Mouse (Mus musculus): ENCODE measurements around the gene Sirt6. TPM values are rescaled to one million over a fixed set of nuclear protein-coding genes. Genes with fewer than 3 reads are reported as not detected.

The Sirt6 gene
- total RNA-seq, 2 experiments from 2014 or later: 40.1 to 40.7 TPM

DNA sequence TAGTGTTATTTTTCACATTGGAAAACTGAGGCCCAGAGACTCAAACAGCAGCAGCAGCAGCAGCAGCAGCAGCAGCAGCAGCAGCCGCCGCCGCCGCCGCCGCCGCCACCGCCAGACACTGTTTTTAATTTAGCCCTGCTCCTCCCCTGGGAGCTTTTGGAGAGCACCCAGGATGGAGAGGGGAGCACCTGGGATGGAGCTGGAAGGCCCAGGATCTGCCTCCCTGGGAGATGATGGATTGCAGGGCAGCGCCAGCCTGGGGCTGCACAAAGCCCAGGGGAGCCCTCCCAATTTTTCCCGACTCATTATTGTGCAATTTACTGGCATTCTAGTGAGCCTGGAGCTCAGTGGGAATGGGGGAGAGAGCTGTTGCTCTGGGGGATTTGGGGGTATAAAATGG, 31.0 kb downstream of the Sirt6 start:
- DNase-seq (ENCODE audit: low spot score in 2 of 2): no peak

DNA sequence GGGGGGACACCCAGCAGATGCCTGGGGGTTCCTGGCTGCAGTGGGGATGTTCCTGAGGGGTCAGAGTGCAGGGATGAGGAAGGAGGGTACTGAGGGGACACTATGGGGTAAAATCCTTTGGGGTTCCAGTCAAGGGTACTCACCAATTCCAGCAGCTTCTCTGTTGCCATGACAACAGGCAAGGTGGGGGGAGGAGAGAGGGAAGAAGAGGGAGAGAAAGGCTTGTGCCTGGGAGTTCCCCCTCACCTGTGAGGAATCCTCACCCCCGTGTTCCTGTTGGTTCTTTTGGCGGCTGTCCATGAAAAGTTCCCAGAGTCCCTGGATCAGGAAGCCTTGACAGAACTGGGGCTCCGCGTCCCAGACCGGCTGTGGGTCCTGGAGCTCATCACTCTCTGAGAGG, 32.0 kb downstream of the Sirt6 start:
- DNase-seq (ENCODE audit: low spot score in 2 of 2): no peak

DNA sequence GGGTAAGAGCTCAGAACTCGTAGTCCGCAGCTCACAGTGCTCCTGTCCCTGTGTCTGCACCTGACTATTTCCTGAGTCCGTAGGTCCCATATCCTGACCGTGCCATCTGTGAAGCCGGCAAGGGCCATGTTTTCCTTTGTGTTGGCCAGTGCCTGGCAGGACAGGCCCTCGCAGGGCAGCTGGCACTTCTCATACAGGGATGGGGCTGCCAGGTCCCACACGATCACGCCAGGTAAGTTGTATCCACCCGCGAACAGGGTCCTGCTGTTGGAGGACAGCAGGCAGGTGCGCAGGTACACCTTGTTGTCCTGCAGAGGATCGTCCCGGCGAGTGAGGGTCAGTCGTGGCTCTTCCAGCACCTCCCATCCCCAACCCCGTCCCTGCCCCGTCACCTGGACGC, 33.7 kb downstream of the Sirt6 start:
- DNase-seq (ENCODE audit: low spot score in 2 of 2): no peak

DNA sequence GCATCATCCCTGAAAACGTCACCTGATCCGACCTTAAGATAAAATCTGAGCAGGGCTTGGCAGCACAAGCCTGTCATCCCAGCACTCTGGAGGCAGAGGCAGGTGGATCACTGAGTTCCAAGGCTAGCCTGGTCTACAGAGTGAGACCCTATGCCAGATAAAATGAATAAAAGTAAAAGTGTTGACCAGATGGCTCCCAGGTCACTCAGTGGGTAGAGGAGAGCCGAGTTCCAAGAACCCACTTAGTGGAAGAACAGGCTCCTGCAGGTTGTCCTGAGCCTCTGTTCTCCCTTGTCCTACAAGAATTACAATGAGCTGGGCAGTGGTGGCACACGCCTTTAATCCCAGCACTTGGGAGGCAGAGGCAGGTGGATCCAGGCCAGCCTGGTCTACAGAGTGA, 34.4 kb downstream of the Sirt6 start:
- DNase-seq (ENCODE audit: low spot score in 2 of 2): no peak

DNA sequence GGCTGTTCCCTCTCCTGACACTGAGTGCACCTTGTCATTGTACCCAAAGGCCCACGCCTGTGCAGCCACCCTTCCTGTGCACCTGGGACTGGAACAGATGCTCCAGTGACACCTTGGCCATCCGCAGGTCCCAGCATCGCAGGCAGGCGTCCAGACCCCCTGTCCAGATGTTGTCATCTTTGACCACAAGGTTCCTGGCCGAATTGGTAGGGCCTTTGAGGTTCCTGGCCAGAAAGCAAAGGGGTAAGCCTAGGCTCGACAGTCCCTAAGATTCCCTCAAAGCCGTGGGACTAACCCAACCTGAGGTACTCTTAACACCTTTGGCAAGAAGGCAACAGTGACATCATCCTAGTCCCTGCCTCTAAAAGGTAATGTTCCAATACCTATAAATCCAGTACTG, 35.0 kb downstream of the Sirt6 start:
- no peak for DNase-seq (ENCODE audit: low spot score in 2 of 2)

DNA sequence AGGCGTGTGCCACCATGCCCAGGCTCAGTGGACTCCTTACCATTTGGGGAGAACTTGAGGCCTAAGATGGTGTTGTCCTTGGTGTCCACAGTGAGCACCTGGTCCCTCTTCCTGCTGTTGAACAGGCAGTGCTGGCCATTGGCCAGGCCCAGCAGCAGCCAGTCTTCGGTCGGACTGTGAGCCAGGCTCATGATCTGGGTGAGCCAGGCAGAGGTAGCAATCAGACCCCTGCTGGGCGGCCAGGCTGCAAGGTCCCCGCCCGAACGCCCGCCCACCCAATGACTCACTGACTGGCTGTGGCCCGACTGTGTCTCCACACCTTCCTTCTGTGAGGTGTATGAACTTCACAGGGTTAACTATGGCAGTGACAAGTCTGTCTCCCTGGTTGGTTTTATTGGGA, 35.8 kb downstream of the Sirt6 start:
- DNase-seq (ENCODE audit: low spot score in 2 of 2): no peak

DNA sequence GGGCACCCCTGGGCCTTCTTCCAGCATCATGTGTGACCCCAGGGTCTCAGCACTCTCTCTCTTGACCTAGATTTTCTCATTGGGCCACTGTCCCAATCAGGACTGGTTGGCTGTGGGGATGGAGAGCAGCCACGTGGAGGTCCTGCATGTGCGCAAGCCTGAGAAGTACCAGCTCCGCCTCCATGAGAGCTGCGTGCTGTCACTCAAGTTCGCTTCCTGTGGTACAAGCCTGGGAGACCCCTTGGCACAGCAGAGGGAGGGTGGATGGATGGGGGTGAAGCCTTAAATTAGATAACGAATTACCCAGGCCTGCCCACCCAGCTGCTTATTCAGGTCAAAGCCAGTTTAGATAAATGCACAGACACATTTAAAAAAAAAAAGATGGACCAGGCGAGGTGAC, 38.9 kb downstream of the Sirt6 start:
- no peak for DNase-seq (ENCODE audit: low spot score in 2 of 2)

DNA sequence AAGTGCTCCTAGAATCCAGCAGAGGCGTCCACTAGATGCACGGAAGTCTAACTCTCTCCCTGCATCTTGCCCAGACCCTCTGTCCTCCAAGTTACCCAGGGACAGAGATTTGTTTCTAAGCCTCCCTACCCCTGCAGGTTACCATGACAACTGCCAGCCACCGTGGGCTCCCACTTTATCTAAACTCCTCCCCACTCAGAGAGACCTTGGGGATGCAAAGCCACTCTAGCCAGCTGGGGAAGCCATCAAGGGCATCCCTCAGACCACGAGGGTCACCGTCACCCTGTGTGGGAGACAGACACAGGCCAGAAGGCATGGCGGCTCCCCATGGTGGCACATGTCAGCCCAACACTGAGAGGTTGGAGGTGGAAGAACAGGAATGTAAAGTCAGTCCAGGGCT, 44.2 kb downstream of the Sirt6 start:
- DNase-seq (ENCODE audit: low spot score in 2 of 2): no peak

DNA sequence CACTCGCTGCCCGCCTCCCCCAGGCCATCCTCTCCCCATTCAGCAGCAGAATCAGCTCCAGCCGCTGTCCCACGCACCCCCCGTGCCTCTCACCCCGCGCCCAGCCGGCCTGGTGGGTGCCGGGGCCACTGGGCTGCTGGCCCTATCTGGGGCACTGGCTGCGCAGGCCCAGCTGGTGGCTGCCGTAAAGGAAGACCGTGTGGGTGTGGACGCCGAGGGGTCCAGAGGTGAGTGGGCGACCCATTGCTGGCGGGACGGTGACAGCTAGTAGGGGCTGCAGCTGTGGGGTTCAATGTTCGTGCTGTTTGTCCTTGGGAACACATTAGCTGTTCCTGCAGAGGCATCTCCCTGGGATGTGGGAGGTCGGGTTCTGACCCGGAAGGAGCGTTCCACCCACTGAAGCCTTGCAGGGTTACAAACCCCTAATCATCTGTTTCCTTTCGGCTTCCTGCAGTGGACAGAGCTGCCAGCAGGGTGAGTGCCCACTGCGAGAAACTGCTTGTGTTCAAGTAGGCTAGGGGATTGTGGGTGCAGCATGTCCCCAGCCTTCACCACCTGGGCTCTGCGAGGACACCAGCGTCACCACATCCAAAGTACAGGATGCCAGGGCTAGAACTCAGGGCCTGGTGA, 47.0 kb downstream of the Sirt6 start:
- no peak for DNase-seq (ENCODE audit: low spot score in 2 of 2)

DNA sequence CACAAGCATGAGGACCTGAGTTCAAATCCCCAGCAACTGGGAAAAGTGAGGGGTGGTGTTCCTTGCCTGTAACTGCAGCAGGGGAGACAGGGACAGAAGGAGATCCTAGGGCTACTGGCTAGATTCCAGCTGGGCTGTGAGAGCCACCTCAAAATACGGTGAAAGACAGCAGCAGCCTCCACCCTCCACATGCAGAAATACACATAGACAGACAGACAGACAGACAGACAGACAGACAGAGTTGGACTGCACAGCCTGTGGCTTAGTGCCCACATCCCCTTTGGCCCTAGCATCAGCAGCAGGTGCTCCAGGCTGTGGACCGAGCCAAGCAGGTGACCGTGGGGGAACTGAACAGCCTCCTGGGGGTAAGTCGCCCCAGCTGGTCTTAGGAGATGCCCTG, 47.6 kb downstream of the Sirt6 start:
- DNase-seq (ENCODE audit: low spot score in 2 of 2): no peak

DNA sequence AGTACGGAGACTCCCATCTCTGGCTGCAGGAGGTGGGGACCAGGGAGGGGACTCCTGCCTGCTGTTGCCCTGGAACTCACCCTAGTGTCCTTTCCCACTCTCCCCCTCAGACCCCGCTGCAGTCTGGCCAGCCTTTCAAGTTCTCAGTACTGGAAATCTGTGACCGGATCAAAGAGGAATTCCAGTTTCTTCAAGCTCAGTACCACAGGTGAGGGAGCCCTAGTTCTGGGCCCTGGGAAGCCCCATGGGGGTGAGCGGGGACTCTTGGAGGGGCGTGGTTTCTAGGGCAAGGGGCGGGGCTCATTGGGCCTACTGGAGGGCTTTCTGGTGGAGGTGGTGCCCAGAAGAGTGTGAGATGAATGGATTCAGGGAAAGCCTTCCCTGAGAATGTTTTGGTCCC, 51.9 kb downstream of the Sirt6 start:
- DNase-seq (ENCODE audit: low spot score in 2 of 2): no peak

DNA sequence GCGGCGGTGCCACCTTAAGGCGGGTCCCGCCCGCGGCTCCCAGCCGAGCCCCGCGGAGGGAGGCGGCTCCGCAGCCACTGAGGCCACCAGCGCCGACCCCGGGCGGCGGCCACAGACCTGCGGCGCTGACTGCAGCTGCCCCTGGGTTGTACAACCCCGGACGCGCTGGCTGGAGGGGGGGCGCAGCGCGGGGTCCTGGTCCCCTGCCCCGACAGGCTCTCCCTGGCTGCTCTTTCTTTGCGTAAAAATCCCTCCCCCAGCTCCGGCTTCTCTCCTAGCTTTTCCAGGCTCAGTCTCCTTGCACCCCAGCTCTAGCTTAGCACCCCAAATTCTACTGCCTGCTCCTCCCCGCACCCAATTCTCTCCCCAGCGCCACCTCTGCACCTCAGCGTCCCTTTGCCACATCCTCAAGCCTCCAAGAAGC, 52.4 kb downstream of the Sirt6 start:
- DNase-seq (ENCODE audit: low spot score in 2 of 2): no peak

DNA sequence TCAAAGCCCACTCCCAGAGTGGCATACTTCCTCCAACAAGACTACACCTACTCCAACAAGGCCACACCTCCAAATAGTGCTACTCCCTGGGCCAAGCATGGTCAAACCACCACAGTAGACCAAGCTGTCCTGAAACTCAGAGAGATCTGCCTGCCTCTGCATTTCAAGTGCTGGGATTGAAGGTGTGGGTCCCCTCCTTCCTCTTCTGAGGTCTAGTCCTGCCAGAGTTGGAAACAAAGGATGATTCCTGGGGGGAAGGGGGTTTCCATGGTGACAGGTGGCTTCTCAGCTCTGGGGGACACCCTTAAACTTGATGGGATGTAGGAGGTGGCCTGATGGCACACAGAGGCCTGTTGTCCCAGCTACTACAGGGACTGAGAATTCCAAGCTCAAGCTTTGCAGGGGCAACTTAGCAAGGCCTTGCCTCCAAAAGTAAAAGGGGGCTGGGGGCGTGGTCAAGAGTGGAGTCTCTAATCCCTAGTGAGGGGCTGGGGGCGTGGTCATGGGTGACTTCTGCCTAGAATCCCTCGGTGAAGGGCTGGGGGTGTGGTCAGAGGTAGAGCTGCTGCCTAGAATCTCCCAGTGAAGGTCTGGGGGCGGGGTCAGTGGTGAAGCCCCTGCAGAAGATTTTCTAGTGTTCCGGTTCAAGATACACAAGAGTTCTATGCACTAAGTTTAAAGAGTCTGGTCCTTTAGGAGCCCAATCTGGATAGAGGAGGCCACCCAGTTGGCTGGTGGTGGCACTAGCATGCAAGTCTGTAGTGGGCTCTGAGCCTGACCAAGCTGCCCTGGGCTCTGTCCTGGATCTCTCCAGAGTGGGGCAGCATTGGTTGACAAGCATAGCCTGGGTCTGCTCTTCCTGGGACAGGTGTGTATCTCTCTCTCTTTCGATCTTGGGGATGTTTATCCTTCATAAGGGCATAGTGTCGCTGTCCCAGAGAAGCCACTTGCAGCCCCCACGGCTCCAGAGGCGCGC, 53.2 kb downstream of the Sirt6 start, which contains the start of gene Tle2:
Tle2 (plus strand) TSS at position 481 of the 976 bp plus-strand sequence.
- DNase-seq (ENCODE audit: low spot score in 2 of 2): no peak

DNA sequence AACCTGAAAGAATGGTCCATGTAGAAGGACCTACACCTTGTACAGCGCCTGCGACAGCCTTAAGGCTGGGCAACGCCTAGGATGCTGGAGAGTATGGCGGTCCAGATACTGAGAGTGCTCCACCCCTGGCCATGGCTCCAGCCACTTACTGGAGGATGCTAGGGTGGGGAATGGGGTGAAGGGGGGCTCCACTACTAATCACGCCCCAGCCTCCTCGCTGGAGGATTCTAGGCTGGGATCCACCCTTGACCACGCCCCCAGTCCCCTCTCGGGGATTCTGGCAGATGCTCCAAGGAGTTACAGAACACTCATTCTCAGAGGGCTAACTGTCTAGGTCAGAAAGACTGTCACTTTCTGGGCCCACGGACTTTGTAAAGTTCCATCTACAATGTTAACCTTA, 54.6 kb downstream of the Sirt6 start:
- no peak for DNase-seq (ENCODE audit: low spot score in 2 of 2)

DNA sequence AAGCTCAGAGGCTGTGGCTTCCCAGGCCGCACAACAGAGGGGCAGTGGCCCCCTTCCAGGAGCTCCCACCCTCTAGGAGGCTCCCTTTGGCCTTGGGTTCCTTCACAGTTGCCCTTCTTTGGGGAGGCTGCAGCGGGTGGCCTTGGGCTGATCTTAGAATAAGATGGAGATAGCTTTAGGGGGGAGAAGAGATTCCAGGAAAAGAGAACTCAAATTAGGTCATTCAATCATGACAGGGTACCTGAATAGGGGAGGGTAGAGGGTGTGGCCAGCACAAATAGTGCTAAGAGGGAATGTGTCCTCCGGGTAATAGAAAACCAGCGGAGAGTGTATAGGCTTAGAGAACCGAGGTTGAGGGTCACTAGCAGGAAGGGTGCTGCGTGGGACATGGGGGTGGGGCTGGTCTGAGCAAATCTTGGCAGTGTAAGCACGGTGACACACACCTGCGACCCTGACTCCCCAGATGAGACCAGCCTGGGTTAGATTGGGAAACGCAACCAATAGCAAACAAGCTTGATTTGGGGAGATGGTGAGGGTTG, 55.4 kb downstream of the Sirt6 start:
- no peak for DNase-seq (ENCODE audit: low spot score in 2 of 2)

Other genes starting within 250 kb of the Sirt6 start
- gene Fzr1, start 249.3 kb downstream of the Sirt6 start, total RNA-seq (2021): 10 to 100 TPM; 69.1 to 70.7 TPM
- 10 to 100 TPM; 49.4 to 49.7 TPM for gene Dohh, start 243.4 kb downstream of the Sirt6 start, total RNA-seq (2021)
- 1 to 10 TPM; 1.7 to 1.8 TPM for gene Gm48551, start 243.3 kb downstream of the Sirt6 start, total RNA-seq (2021)
- gene Gm48552, start 238.8 kb downstream of the Sirt6 start, total RNA-seq (2021): 1 to 10 TPM; 2.6 to 4.1 TPM
- 10 to 100 TPM in 1 of 2 experiments, 1 to 10 TPM in 1; 1.2 to 13.2 TPM for gene Smim24, start 234.7 kb downstream of the Sirt6 start, total RNA-seq (2021)
- 100 to 1,000 TPM; 120 to 129 TPM for gene Nfic, start 172.2 kb downstream of the Sirt6 start, total RNA-seq (2021)
- 1 to 10 TPM; 3.5 to 4.2 TPM for gene Celf5, start 145.1 kb downstream of the Sirt6 start, total RNA-seq (2021)
- gene Ncln, start 131.4 kb downstream of the Sirt6 start, total RNA-seq (2021): 100 to 1,000 TPM; 107 to 117 TPM
- 1 to 10 TPM; 2.0 to 2.7 TPM for gene S1pr4, start 127.7 kb downstream of the Sirt6 start, total RNA-seq (2021)
- 1 to 10 TPM in 1 of 2 experiments, under 1 TPM in 1; 0.67 to 1.2 TPM for gene Gna15, start 103.6 kb downstream of the Sirt6 start, total RNA-seq (2021)
- gene Gna11, start 82.6 kb downstream of the Sirt6 start, total RNA-seq (2021): 10 to 100 TPM; 74.2 to 74.4 TPM
- gene Aes, start 68.3 kb downstream of the Sirt6 start, total RNA-seq (2021): 100 to 1,000 TPM; 639 to 647 TPM
- 10 to 100 TPM; 24.9 to 30.4 TPM for gene Tle2, start 53.2 kb downstream of the Sirt6 start, total RNA-seq (2021)
- 10 to 100 TPM; 12.8 to 20.2 TPM for gene Tle6, start 26.7 kb downstream of the Sirt6 start, total RNA-seq (2021)
- 1 to 10 TPM; 1.1 to 2.1 TPM for gene BC025920, start 21.5 kb downstream of the Sirt6 start, total RNA-seq (2021)
- 10 to 100 TPM; 38.7 to 50.5 TPM for gene Ankrd24, start 743 bp upstream of the Sirt6 start, total RNA-seq (2021)
- gene Gm10778, start 21.3 kb upstream of the Sirt6 start, total RNA-seq (2021): 1 to 10 TPM; 3.0 to 3.9 TPM
- gene Zfp433, start 77.0 kb upstream of the Sirt6 start, total RNA-seq (2021): 10 to 100 TPM in 1 of 2 experiments, 1 to 10 TPM in 1; 8.7 to 14.6 TPM
- 1 to 10 TPM; 4.8 to 7.5 TPM for gene Gm3055, start 143.4 kb upstream of the Sirt6 start, total RNA-seq (2021)
- gene Gm4767, start 184.4 kb upstream of the Sirt6 start, total RNA-seq (2021): 1 to 10 TPM; 3.0 to 4.7 TPM
- gene Gm32687, start 236.1 kb upstream of the Sirt6 start, total RNA-seq (2021): 1 to 10 TPM; 4.6 to 5.9 TPM

Data from adrenal gland, postnatal 4 days (tissue).